Mouse (Mus musculus): Measurements from ENCODE around the gene D10Jhu81e. TPM values are rescaled to one million over a fixed set of nuclear protein-coding genes. Genes with fewer than 3 reads are reported as not detected.

Gene D10Jhu81e
- polyA plus RNA-seq, 1 experiment from 2014 or later = 29.4 TPM

Other genes with a start within 250 kb of the D10Jhu81e start
- gene Trpm2, start 199.2 kb downstream of the D10Jhu81e start, polyA plus RNA-seq (2015; fragmentation: Nextera tagmentation; extraction: Ambion mirVana) = 3.0 and 5.0 TPM in 2 replicates
- gene 1810043G02Rik, start 191.3 kb downstream of the D10Jhu81e start, polyA plus RNA-seq (2015; fragmentation: Nextera tagmentation; extraction: Ambion mirVana) = 33.7 and 36.0 TPM in 2 replicates
- gene Pfkl, start 159.7 kb downstream of the D10Jhu81e start, polyA plus RNA-seq (2015; fragmentation: Nextera tagmentation; extraction: Ambion mirVana) = 109 and 117 TPM in 2 replicates
- gene Dnmt3l, start 127.8 kb downstream of the D10Jhu81e start, polyA plus RNA-seq (2015; fragmentation: Nextera tagmentation; extraction: Ambion mirVana) = not detected in 2 replicates
- gene Aire, start 126.2 kb downstream of the D10Jhu81e start, polyA plus RNA-seq (2015; fragmentation: Nextera tagmentation; extraction: Ambion mirVana) = 0.34 TPM in 1 of 2 replicates, not detected in the other
- gene Icosl, start 100.5 kb downstream of the D10Jhu81e start, polyA plus RNA-seq (2015; fragmentation: Nextera tagmentation; extraction: Ambion mirVana) = 0.38 and 0.82 TPM in 2 replicates
- gene Pwp2, start 15.4 kb upstream of the D10Jhu81e start, polyA plus RNA-seq (2015; fragmentation: Nextera tagmentation; extraction: Ambion mirVana) = 24.5 TPM in 2 replicates
- 21.6 and 22.8 TPM in 2 replicates for gene Trappc10, start 74.9 kb upstream of the D10Jhu81e start, polyA plus RNA-seq (2015; fragmentation: Nextera tagmentation; extraction: Ambion mirVana)
- gene Agpat3, start 182.7 kb upstream of the D10Jhu81e start, polyA plus RNA-seq (2015; fragmentation: Nextera tagmentation; extraction: Ambion mirVana) = 71.2 and 78.2 TPM in 2 replicates
- 436 and 438 TPM in 2 replicates for gene Rrp1, start 243.3 kb upstream of the D10Jhu81e start, polyA plus RNA-seq (2015; fragmentation: Nextera tagmentation; extraction: Ambion mirVana)